Mouse (Mus musculus): ENCODE results near the gene Leng1. TPM values are rescaled to one million over a fixed set of nuclear protein-coding genes. Genes with fewer than 3 reads are reported as not detected.
"Not testable (repeated sequence)": the region's sequence is repeated elsewhere in the genome, so short reads cannot be mapped to it uniquely, and the experiment has no call there.

Leng1 gene
- polyA plus RNA-seq (2015; fragmentation: Nextera tagmentation; extraction: Ambion mirVana), result 16.8 and 17.3 TPM in 2 replicates

GRCm38 (mm10) chr7:3665215-3666114 is at the start of gene Leng1:
Gene Leng1 (minus strand): TSS chr7:3665840.
- H3K9me3 ChIP-seq (ENCODE audit: control insufficient read depth, low read length), result no peaks in the 10 kb centered on the region
- 3% methylated on average over 45 of the region's 45 CpGs for WGBS
- peaks cover 25% of the 10 kb centered on the region for H3K4me1 ChIP-seq (ENCODE audit: control insufficient read depth, insufficient read depth, low read length)
- H3K9ac ChIP-seq (ENCODE audit: low read depth, low read length), result peak within 1 kb of the TSS; percentile 83
- peak within 1 kb of the TSS; percentile 71 for H3K4me3 ChIP-seq (ENCODE audit: low read length)
- peak within 1 kb of the TSS; percentile 93 for H3K27ac ChIP-seq (ENCODE audit: low read length)
- H3K4me2 ChIP-seq (ENCODE audit: low read depth, low read length), result peak within 1 kb of the TSS; percentile 81
- no peaks in the 10 kb centered on the region for H3K27me3 ChIP-seq (replicated peaks; ENCODE audit: control insufficient read depth, insufficient read depth, low read length)
- peaks cover 15% of the 10 kb centered on the region; the same call in 1 of the 2 replicates for H3K36me3 ChIP-seq (ENCODE audit: control insufficient read depth, insufficient read depth, low read length)
- ATAC-seq, result peak; percentile 98

GRCm38 (mm10) chr7:3715249-3715648 is 49.6 kb upstream of the Leng1 start:
- Histone ChIP-seq H3K9ac (ENCODE audit: low read depth, low read length) (no peak overlapping the region), H3K4me3 (ENCODE audit: low read length) (no peak overlapping the region), H3K27ac (ENCODE audit: low read length) (no peak overlapping the region), H3K9me3 (ENCODE audit: control insufficient read depth, low read length) (no peaks in the 10 kb centered on the region), H3K27me3 (replicated peaks; ENCODE audit: control insufficient read depth, insufficient read depth, low read length) (no peaks in the 10 kb centered on the region), H3K4me2 (ENCODE audit: low read depth, low read length) (no peak overlapping the region), H3K36me3 (ENCODE audit: control insufficient read depth, insufficient read depth, low read length) (no peaks in the 10 kb centered on the region), H3K4me1 (ENCODE audit: control insufficient read depth, insufficient read depth, low read length) (no peaks in the 10 kb centered on the region)
- 35% methylated on average over 1 of the region's 1 CpGs for WGBS
- ATAC-seq, result no peak

GRCm38 (mm10) chr7:3712264-3712942 is 46.8 kb upstream of the Leng1 start:
- Histone ChIP-seq H3K9ac (ENCODE audit: low read depth, low read length) (no peak overlapping the region), H3K9me3 (ENCODE audit: control insufficient read depth, low read length) (no peaks in the 10 kb centered on the region), H3K4me3 (ENCODE audit: low read length) (no peak overlapping the region), H3K36me3 (ENCODE audit: control insufficient read depth, insufficient read depth, low read length) (no peaks in the 10 kb centered on the region), H3K4me1 (ENCODE audit: control insufficient read depth, insufficient read depth, low read length) (no peaks in the 10 kb centered on the region), H3K27ac (ENCODE audit: low read length) (no peak overlapping the region), H3K27me3 (replicated peaks; ENCODE audit: control insufficient read depth, insufficient read depth, low read length) (no peaks in the 10 kb centered on the region), H3K4me2 (ENCODE audit: low read depth, low read length) (no peak overlapping the region)
- 31% methylated on average over 5 of the region's 5 CpGs for WGBS
- no peak for ATAC-seq

GRCm38 (mm10) chr7:3709000-3709399 is 43.4 kb upstream of the Leng1 start:
- H3K4me3 ChIP-seq (ENCODE audit: low read length), result no peak overlapping the region
- H3K36me3 ChIP-seq (ENCODE audit: control insufficient read depth, insufficient read depth, low read length), result peaks cover 7% of the 10 kb centered on the region; the same call in 1 of the 2 replicates
- WGBS, result 55% methylated on average over 1 of the region's 1 CpGs
- no peak overlapping the region for H3K27ac ChIP-seq (ENCODE audit: low read length)
- no peak overlapping the region for H3K9ac ChIP-seq (ENCODE audit: low read depth, low read length)
- H3K4me1 ChIP-seq (ENCODE audit: control insufficient read depth, insufficient read depth, low read length), result peaks cover 11% of the 10 kb centered on the region
- H3K27me3 ChIP-seq (replicated peaks; ENCODE audit: control insufficient read depth, insufficient read depth, low read length), result no peaks in the 10 kb centered on the region
- ATAC-seq, result no peak
- no peaks in the 10 kb centered on the region for H3K9me3 ChIP-seq (ENCODE audit: control insufficient read depth, low read length)
- no peak overlapping the region for H3K4me2 ChIP-seq (ENCODE audit: low read depth, low read length)

- not testable (repeated sequence) for H3K27me3 ChIP-seq (replicated peaks; ENCODE audit: control insufficient read depth, insufficient read depth, low read length); H3K9me3 ChIP-seq (ENCODE audit: control insufficient read depth, low read length); H3K9ac ChIP-seq (ENCODE audit: low read depth, low read length); ATAC-seq; H3K4me2 ChIP-seq (ENCODE audit: low read depth, low read length); H3K36me3 ChIP-seq (ENCODE audit: control insufficient read depth, insufficient read depth, low read length); H3K4me3 ChIP-seq (ENCODE audit: low read length); H3K27ac ChIP-seq (ENCODE audit: low read length)
- 32% methylated on average over 5 of the region's 5 CpGs for WGBS
- H3K4me1 ChIP-seq (ENCODE audit: control insufficient read depth, insufficient read depth, low read length), result peaks cover 11% of the 10 kb centered on the region
These were observed 42.9 kb upstream of the Leng1 start for GRCm38 (mm10) chr7:3708447-3708980.

- ATAC-seq, result no peak
- no peak overlapping the region for H3K4me3 ChIP-seq (ENCODE audit: low read length)
- no peaks in the 10 kb centered on the region for H3K9me3 ChIP-seq (ENCODE audit: control insufficient read depth, low read length)
- H3K27ac ChIP-seq (ENCODE audit: low read length), result no peak overlapping the region
- peaks cover 7% of the 10 kb centered on the region; the same call in 1 of the 2 replicates for H3K36me3 ChIP-seq (ENCODE audit: control insufficient read depth, insufficient read depth, low read length)
- no peak overlapping the region for H3K4me2 ChIP-seq (ENCODE audit: low read depth, low read length)
- WGBS, result 40% methylated on average over 7 of the region's 7 CpGs
- H3K4me1 ChIP-seq (ENCODE audit: control insufficient read depth, insufficient read depth, low read length), result peaks cover 11% of the 10 kb centered on the region
- H3K9ac ChIP-seq (ENCODE audit: low read depth, low read length), result no peak overlapping the region
- no peaks in the 10 kb centered on the region for H3K27me3 ChIP-seq (replicated peaks; ENCODE audit: control insufficient read depth, insufficient read depth, low read length)
These were observed 42.2 kb upstream of the Leng1 start for GRCm38 (mm10) chr7:3707568-3708413.

- H3K4me1 ChIP-seq (ENCODE audit: control insufficient read depth, insufficient read depth, low read length), result peaks cover 11% of the 10 kb centered on the region
- no peaks in the 10 kb centered on the region for H3K27me3 ChIP-seq (replicated peaks; ENCODE audit: control insufficient read depth, insufficient read depth, low read length)
- H3K36me3 ChIP-seq (ENCODE audit: control insufficient read depth, insufficient read depth, low read length), result peaks cover 7% of the 10 kb centered on the region; the same call in 1 of the 2 replicates
- no peak overlapping the region for H3K9ac ChIP-seq (ENCODE audit: low read depth, low read length)
- peak overlapping the region; percentile 31; the same call in 1 of the 2 replicates for H3K27ac ChIP-seq (ENCODE audit: low read length)
- H3K4me3 ChIP-seq (ENCODE audit: low read length), result no peak overlapping the region
- whole genome bisulfite sequencing, result 52% methylated on average over 4 of the region's 4 CpGs
- no peak for ATAC-seq
- 0 out of 2 replicates have a peak overlapping the region, but pooled peaks have one; percentile 77 for H3K4me2 ChIP-seq (ENCODE audit: low read depth, low read length)
- H3K9me3 ChIP-seq (ENCODE audit: control insufficient read depth, low read length), result no peaks in the 10 kb centered on the region
These were observed 41.4 kb upstream of the Leng1 start for GRCm38 (mm10) chr7:3707027-3707426.

- Histone ChIP-seq H3K27me3 (replicated peaks; ENCODE audit: control insufficient read depth, insufficient read depth, low read length) (no peaks in the 10 kb centered on the region), H3K9ac (ENCODE audit: low read depth, low read length) (peak overlapping the region; percentile 86), H3K4me2 (ENCODE audit: low read depth, low read length) (peak overlapping the region; percentile 77), H3K4me3 (ENCODE audit: low read length) (peak overlapping the region; percentile 83), H3K27ac (ENCODE audit: low read length) (peak overlapping the region; percentile 31), H3K9me3 (ENCODE audit: control insufficient read depth, low read length) (no peaks in the 10 kb centered on the region), H3K4me1 (ENCODE audit: control insufficient read depth, insufficient read depth, low read length) (peaks cover 11% of the 10 kb centered on the region), H3K36me3 (ENCODE audit: control insufficient read depth, insufficient read depth, low read length) (peaks cover 7% of the 10 kb centered on the region; the same call in 1 of the 2 replicates)
- WGBS, result 44% methylated on average over 11 of the region's 11 CpGs
- ATAC-seq, result no peak
These were observed 40.8 kb upstream of the Leng1 start for GRCm38 (mm10) chr7:3706343-3706934.

Measured in intestine, embryonic 16.5 days (tissue).